Mouse (Mus musculus): ENCODE measurements around the gene Ankrd31. TPM values are rescaled to one million over a fixed set of nuclear protein-coding genes. Genes with fewer than 3 reads are reported as not detected.

The Ankrd31 gene
- polyA plus RNA-seq (2017; shearing (Covaris generic)): not detected

GRCm38 (mm10) chr13:96748109-96748845 is at the start of gene Ankrd31:
Gene Ankrd31, plus strand, starts transcription at chr13:96748272.

GRCm38 (mm10) chr13:96923999-96924961 is 176.2 kb downstream of the Ankrd31 start, which contains the start of gene Gcnt4:
Gene Gcnt4, plus strand, starts transcription at chr13:96924689.

Other genes starting within 250 kb of the Ankrd31 start
- gene Polk, start 205.7 kb upstream of the Ankrd31 start, polyA plus RNA-seq (2017; shearing (Covaris generic)): 10.4 TPM
- 36.2 TPM for gene Col4a3bp, start 205.7 kb upstream of the Ankrd31 start, polyA plus RNA-seq (2017; shearing (Covaris generic))
- 77.2 TPM for gene Hmgcr, start 77.3 kb upstream of the Ankrd31 start, polyA plus RNA-seq (2017; shearing (Covaris generic))
- not detected for gene Gcnt4, start 176.4 kb downstream of the Ankrd31 start, polyA plus RNA-seq (2017; shearing (Covaris generic))

Data from effector memory CD4-positive, alpha-beta T cell, adult 7 months (primary cell).